Mouse (Mus musculus): ENCODE measurements around the gene Ush1g. TPM values are rescaled to one million over a fixed set of nuclear protein-coding genes. Genes with fewer than 3 reads are reported as not detected.

Gene Ush1g
- total and polyA plus RNA-seq, 3 experiments: not detected

GRCm38 (mm10) chr11:115275509-115275908, 46.3 kb downstream of the Ush1g start:
- Histone ChIP-seq H3K27ac (ENCODE audit: control insufficient read depth, low read depth, low read length) (no peak overlapping the region), H3K4me3 (ENCODE audit: control insufficient read depth in 1 of 2, insufficient read depth in 1 of 2, low read depth in 2 of 2, low read length in 2 of 2) (peak overlapping the region; percentile 81 to 87), H3K27me3 (ENCODE audit: control insufficient read depth in 1 of 2, insufficient read depth in 2 of 2, low read length in 2 of 2) (no peaks in the 10 kb centered on the region), H3K9me3 (replicated peaks; ENCODE audit: insufficient read depth, low read length) (no peaks in the 10 kb centered on the region), H3K79me2 (ENCODE audit: control insufficient read depth, insufficient read depth, low read length, poor library complexity) (peaks cover 6% of the 10 kb centered on the region; the same call in 1 of the 2 replicates), H3K4me1 (ENCODE audit: control insufficient read depth in 1 of 2, insufficient read depth in 2 of 2, low read length in 2 of 2) (peaks cover 10 to 26% of the 10 kb centered on the region in 2 experiments), H3K36me3 (ENCODE audit: control insufficient read depth in 1 of 2, insufficient read depth in 2 of 2, low read length in 2 of 2) (peaks cover 0 to 20% of the 10 kb centered on the region in 2 experiments; a peak in 3 of 4 replicates), H3K9ac (ENCODE audit: control insufficient read depth, low read depth, low read length, poor library complexity, severe bottlenecking) (peak overlapping the region; percentile 93)
- peak; percentile 74 for DNase-seq (ENCODE audit: low read depth, low spot score)
- TF ChIP-seq HCFC1 (IDR thresholded peaks at IDR 0.05; ENCODE audit: low read depth, low read length) (no peak), MYB (IDR thresholded peaks at IDR 0.05; ENCODE audit: low read depth, low read length) (no peak), RAD21 (IDR thresholded peaks at IDR 0.05; ENCODE audit: low read depth, low read length) (no peak), RCOR1 (IDR thresholded peaks at IDR 0.05; ENCODE audit: low read depth, low read length) (no peak), ETS1 (IDR thresholded peaks at IDR 0.05; ENCODE audit: low read depth, low read length) (0 out of 2 replicates have a peak, but pooled peaks have one; percentile 10), ZKSCAN1 (IDR thresholded peaks at IDR 0.05; ENCODE audit: low read depth, low read length) (no peak), TAL1 (IDR thresholded peaks at IDR 0.05; ENCODE audit: low read length) (no peak), TCF12 (IDR thresholded peaks at IDR 0.05; ENCODE audit: low read depth, low read length) (0 out of 2 replicates have a peak, but pooled peaks have one; percentile 29), USF2 (IDR thresholded peaks at IDR 0.05; ENCODE audit: borderline replicate concordance in 1 of 2, insufficient read depth in 1 of 2, low read depth in 1 of 2, low read length in 2 of 2) (no peak), NRF1 (IDR thresholded peaks at IDR 0.05; ENCODE audit: insufficient read depth, low read depth, low read length, poor library complexity, severe bottlenecking) (no peak), GATA1 (IDR thresholded peaks at IDR 0.05; ENCODE audit: low read depth, low read length) (peak; percentile 75), EP300 (IDR thresholded peaks at IDR 0.05; ENCODE audit: low read depth in 1 of 2, low read length in 2 of 2) (peak in 1 of 2 experiments; percentile 23; a peak in 1 of 4 replicates), CTCF (IDR thresholded peaks at IDR 0.05 in 2 of 3, conservative IDR thresholded peaks at IDR 0.05 in 1 of 3; ENCODE audit: control insufficient read depth in 1 of 3, insufficient read depth in 1 of 3, low read depth in 2 of 3, low read length in 3 of 3, poor library complexity in 1 of 3, severe bottlenecking in 1 of 3) (no peak), KAT2A (conservative IDR thresholded peaks at IDR 0.05; ENCODE audit: low read depth, low read length) (no peak), USF1 (IDR thresholded peaks at IDR 0.05; ENCODE audit: low read depth, low read length) (no peak), ELF1 (IDR thresholded peaks at IDR 0.05; ENCODE audit: low read depth, low read length) (no peak), E2F4 (IDR thresholded peaks at IDR 0.05; ENCODE audit: borderline replicate concordance, low read depth, low read length) (no peak), POLR2AphosphoS2 (IDR thresholded peaks at IDR 0.05; ENCODE audit: low read length) (no peak), MAZ (IDR thresholded peaks at IDR 0.05; ENCODE audit: low read depth, low read length) (no peak; the same call in 1 of the 2 replicates), NELFE (IDR thresholded peaks at IDR 0.05; ENCODE audit: low read depth, low read length) (no peak), POLR2AphosphoS5 (IDR thresholded peaks at IDR 0.05; ENCODE audit: borderline replicate concordance, low read depth, low read length) (no peak), CHD1 (IDR thresholded peaks at IDR 0.05; ENCODE audit: low read depth, low read length) (no peak), CHD2 (IDR thresholded peaks at IDR 0.05; ENCODE audit: low read length) (no peak), MAX (IDR thresholded peaks at IDR 0.05; ENCODE audit: low read length) (no peak), JUND (IDR thresholded peaks at IDR 0.05; ENCODE audit: low read depth, low read length) (no peak), UBTF (IDR thresholded peaks at IDR 0.05; ENCODE audit: borderline replicate concordance, insufficient read depth, low read depth, low read length) (no peak), POLR2A (IDR thresholded peaks at IDR 0.05; ENCODE audit: control insufficient read depth in 1 of 2, insufficient read depth in 1 of 2, low read depth in 1 of 2, low read length in 2 of 2, poor library complexity in 1 of 2) (no peak), ZMIZ1 (IDR thresholded peaks at IDR 0.05; ENCODE audit: low read depth, low read length) (no peak), ZC3H11A (IDR thresholded peaks at IDR 0.05; ENCODE audit: low read depth, low read length) (no peak), MEF2A (IDR thresholded peaks at IDR 0.05; ENCODE audit: extremely low read depth, insufficient replicate concordance, low read depth, low read length, poor library complexity, severe bottlenecking) (no peak), SIN3A (IDR thresholded peaks at IDR 0.05; ENCODE audit: low read length) (peak; percentile 69), MAFK (IDR thresholded peaks at IDR 0.05; ENCODE audit: borderline replicate concordance, low read depth, low read length) (no peak), ZNF384 (IDR thresholded peaks at IDR 0.05; ENCODE audit: low read depth, low read length) (no peak), MXI1 (IDR thresholded peaks at IDR 0.05; ENCODE audit: low read depth, low read length) (no peak; the same call in 1 of the 2 replicates), BHLHE40 (IDR thresholded peaks at IDR 0.05; ENCODE audit: borderline replicate concordance, low read depth, low read length) (no peak), MYC (IDR thresholded peaks at IDR 0.05; ENCODE audit: low read depth, low read length) (no peak), TBP (IDR thresholded peaks at IDR 0.05; ENCODE audit: low read depth, low read length) (no peak), GABPA (IDR thresholded peaks at IDR 0.05; ENCODE audit: low read depth, low read length) (no peak)

Data from MEL (cell line).